Mouse (Mus musculus): ENCODE measurements around the gene Olfr524.

Gene Olfr524

DNA sequence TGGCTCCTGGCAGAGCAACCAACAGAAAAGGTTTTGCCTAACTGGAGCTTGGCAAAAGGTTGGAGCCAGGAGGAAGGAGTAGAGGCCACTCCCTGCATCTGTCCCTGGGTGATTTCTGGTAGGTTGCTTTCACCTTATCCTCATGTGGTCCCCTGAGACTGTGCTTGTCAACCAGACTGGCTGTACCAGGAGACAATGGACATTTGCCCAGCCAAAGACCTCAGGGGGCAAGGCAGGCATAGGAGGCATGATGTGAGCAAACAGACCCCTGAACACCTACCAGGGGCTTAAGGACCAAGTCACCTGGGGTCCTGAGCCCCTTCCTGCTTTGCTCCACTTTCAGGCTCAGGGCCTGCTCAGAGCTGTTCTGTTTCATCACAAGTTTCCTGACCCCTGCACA lies at the start of gene Olfr524:
Gene Olfr524 (minus strand): TSS at position 101 of the 400 bp plus-strand sequence.
- no peak for DNase-seq (ENCODE audit: low spot score in 2 of 2)

DNA sequence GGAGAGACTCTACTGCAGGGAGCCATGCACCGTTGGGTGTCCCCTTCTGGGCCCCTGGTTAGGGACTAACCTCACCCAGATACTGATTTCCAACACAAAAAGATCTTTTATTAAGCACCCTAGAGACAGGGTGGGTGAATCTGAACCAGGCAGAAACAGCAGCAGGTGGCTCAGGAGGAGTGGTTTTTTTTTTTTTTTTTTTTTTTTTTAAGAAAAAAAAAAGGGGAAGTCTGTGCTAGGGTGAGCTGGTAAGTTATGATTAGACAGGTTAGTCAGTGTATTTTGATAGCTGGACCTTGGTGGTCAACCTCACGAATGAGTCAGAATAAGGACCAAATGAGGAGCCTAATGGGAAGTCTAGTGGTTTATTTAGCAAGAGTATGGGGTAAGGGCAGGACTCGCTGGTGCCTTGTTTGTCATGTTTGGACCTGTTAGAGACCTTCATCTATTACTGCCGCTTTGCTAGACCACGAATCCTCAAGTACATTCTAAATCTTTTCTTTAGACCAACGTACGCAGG lies 48.1 kb upstream of the Olfr524 start:
- no peak for DNase-seq (ENCODE audit: low spot score in 2 of 2)

DNA sequence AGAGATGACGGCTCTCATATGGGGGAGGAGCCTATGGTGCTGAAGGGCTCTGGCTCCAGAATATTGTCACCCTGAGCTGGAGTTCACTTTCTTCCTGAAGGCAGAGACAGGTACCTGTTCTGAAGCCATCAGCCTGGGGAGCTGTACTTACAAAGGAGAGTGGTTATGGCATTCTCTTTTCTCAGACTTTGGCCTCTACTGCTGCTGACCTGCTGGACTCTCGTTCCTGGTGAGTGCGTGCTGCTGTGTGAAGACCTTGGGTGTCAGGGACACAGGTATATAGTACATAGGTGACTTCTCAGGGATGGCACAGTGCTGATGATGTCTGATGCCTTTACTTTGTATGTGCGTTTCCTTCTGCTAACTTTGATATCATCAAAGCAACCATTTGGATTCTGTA lies 41.5 kb upstream of the Olfr524 start, which contains the start of gene 5830411N06Rik:
Gene 5830411N06Rik (plus strand): TSS at position 69 of the 400 bp plus-strand sequence.
- DNase-seq (ENCODE audit: low spot score in 2 of 2) = no peak

DNA sequence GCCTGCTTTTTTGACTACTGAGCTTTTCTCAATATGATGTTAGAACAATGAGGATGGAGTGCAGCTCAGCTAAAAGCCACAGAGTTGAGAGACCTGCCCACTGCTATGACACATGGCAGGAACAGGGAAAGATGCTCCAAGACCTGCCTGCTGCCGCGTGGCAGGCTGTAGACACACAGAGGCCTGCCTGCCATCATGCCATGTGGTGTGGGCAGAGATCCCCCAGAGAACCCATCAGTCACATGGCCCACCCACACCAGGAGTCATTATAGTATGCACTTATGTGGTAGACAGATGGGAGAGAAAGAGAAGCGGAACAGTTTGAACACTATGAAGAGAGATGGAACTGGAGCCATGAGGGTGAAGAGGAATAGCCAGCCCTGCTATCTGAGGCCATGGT lies 27.9 kb upstream of the Olfr524 start:
- DNase-seq (ENCODE audit: low spot score in 2 of 2) = no peak

DNA sequence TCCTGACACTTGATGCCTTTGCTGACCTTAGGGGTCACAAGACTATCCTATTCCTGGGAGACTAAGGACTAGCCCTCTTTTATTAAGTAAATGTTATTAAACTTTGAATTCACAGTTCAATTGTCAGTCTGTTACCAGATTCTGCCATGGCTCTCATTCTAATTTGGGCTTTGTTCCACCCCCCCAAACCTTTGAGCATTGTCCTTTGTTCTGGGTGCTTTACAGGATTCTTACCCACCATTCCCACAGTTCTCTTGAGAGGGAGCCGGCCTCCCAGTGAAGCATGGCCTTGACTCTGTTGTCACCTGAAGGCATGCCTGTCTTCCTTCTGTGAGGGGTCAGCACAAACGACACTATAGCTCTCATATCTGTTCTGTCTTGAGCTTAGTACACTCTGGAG lies 25.3 kb upstream of the Olfr524 start:
- DNase-seq (ENCODE audit: low spot score in 2 of 2) = no peak

DNA sequence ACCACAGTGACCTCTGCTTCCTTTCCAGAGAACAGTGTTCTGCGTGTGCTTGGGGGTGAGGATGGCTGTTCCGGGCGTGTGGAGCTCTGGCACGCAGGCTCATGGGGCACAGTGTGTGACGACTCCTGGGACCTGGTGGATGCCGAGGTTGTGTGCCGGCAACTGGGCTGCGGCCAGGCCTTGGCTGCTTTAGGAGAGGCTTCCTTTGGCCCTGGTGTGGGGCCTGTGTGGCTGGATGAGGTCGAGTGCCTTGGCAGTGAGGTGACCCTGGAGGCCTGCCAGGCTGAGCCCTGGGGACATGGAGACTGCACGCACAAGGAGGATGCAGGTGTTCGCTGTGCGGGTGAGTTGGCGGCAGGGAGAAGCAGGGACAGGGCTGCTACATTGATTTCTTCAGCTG lies 22.7 kb upstream of the Olfr524 start:
- DNase-seq (ENCODE audit: low spot score in 2 of 2) = no peak

DNA sequence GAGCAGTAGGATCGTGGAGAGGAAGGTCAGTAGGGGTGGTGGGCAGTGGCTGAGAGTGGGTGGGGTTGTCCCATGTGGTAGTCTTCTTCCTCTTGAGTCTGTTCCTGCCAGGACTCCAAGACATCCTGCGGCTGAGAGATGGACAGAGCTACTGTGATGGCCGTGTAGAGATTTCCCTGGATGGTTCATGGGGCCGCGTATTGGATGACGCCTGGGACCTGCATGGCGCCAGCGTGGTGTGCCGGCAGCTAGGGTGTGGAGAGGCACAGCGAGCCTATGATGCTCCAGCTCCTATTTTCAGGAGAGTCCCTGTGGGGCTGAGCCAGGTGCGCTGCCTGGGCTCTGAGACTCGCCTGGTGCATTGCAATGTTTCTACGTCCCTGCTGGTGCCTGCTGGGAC lies 18.4 kb upstream of the Olfr524 start:
- DNase-seq (ENCODE audit: low spot score in 2 of 2) = no peak

DNA sequence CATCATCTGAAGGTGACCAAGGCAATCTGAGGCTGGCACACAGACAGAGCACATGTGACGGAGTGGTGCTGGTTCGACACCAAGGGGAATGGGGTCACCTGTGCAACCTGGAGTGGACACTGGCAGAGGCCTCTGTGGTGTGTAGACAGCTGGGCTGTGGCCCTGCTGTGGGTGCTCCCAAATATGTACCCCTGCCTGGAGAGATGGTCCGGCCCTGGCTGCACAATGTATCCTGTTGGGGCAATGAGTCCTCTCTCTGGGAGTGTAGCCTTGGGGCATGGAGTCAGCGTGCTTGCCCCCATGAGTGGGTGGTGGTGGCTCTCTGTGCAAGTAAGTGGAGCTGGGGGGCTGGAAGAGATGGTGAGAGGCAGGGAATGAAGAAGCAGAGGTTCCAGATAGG lies 14.6 kb upstream of the Olfr524 start:
- no peak for DNase-seq (ENCODE audit: low spot score in 2 of 2)

DNA sequence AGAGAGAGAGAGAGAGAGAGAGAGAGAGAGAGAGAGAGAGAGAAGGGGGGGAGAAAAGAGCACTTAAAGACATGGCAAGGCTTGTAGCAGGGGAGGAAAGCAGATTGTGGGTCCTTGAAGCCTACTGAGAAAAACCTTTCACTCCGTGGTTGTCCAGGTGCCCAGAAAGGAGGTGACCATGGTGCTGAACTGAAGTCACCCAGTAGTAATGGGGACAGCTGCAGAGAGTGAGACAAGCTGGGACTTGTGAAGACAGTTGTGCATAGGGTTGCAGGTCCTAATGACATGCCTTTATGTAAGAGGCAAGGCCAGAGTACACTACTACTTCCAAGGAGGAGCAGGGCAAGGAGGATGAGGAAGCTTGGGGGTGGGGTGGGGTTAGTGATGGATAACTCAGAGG lies 13.5 kb upstream of the Olfr524 start:
- DNase-seq (ENCODE audit: low spot score in 2 of 2) = no peak

DNA sequence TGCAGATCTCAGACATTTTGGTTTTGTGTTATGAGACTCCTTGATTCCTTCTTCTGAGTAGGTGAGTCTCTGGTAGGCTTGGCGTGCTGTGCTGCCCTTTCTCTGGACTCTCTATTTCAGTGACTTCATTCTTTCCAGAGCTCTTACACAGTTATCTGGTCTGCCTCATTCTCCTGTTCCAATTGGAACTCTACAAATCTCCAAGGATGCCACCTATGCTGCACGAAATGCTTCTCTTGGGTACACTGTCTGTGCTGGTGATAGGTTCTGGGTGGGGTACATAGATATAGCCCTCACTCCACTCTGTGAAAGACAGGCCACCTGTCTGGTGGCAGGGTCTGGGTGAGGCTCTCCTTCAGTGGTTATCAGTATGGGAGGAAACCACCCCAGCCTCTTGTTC lies 12.2 kb upstream of the Olfr524 start, which contains the start of gene Cd163l1:
Gene Cd163l1 (plus strand): TSS at position 301 of the 400 bp plus-strand sequence.
- DNase-seq (ENCODE audit: low spot score in 2 of 2) = no peak

DNA sequence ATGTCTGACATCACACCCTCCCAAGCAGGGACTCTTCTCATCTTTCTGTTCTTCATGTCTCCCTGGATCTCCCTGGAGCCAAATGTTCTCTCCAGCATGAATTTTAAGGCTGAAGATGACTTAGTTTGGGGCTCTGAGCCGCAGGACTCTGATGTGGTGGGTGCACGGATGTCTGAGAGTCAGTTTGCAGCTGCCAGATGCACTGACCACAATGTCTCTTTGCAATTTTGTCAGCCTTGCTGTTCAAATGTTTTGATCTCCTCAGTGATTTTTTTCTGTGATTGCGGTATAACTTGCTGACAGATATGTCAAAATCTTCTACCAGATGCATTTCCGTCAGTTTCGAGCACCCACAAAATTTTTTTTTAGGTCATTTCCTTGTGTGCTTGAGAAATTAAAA lies 8.1 kb upstream of the Olfr524 start:
- DNase-seq (ENCODE audit: low spot score in 2 of 2) = no peak

DNA sequence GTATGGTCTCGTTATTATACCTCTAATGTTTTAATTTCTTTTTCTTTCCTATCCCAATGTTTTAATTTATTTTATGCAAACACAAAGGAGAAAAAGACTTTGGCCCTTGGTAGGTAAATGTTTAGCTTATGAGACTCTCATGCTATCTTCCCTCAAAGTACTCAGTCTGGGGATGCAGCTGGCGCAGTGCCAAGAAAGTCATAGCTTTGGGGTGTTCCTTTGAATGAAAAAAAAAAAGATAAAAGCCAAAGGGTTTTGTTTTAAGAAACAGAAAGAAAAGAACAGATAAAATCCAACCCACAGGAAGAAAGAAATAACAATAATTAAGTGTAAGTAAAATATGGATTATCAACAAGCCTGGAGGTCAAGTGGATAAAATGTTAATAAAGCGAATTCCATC lies 2.9 kb upstream of the Olfr524 start:
- DNase-seq (ENCODE audit: low spot score in 2 of 2) = no peak

DNA sequence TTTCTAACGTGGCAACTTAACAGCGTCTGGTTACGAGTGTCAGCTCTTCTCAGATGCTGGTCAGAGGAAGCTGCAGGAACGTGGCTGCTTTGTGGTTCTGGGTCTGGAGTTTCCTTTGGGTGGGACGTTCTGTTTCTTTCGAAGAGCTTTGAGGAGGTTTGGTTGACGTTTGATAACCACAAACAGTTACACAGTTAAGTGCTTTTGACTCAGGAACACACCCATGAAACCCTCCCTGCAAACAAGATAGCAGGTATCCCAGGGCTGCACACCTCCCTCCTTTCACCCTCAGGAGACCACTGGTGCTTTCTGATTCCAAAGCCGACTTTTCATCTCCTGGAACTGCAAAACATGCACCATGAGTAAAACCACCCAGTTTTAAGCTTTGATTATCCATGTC lies 2.4 kb upstream of the Olfr524 start:
- DNase-seq (ENCODE audit: low spot score in 2 of 2) = no peak

DNA sequence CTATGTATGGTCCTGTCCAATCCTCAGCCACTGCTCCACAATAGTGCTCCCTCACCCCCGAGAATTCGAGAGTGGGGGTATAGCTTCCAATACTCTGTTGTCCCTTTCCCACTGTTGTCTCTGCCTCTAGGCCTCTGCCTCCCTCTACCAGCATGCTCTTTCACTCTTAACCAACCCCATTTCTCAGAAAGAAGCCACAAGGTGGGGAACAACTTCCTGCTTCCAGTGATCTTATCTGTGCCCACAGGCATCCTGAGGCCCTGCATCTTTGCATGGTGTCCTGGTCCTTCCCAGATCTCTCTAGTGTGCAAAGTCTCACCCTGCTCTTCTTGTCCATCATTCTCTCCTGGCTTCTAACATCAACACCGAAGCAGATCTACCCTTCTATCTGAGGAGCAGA lies 1.1 kb upstream of the Olfr524 start:
- DNase-seq (ENCODE audit: low spot score in 2 of 2) = no peak

DNA sequence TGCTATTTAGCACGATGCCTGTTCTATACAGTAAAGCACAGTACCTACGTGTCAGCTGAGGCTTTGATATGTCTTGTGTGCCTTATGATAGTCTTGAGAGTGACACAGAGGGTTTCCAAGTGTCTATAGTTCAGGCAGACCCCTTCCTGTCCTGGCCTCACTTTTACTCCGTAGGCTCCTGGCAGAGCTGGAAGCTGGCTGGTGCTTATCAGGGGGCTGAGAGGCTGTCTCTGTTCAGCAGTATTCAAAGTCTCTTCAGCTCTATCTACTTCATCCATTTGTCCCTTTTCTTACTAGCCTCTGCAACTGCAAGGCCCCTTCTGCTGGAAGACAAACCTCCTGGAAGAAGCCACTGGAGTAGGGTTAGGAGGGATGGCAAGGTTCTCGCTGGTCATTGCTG lies 4.7 kb downstream of the Olfr524 start:
- no peak for DNase-seq (ENCODE audit: low spot score in 2 of 2)

DNA sequence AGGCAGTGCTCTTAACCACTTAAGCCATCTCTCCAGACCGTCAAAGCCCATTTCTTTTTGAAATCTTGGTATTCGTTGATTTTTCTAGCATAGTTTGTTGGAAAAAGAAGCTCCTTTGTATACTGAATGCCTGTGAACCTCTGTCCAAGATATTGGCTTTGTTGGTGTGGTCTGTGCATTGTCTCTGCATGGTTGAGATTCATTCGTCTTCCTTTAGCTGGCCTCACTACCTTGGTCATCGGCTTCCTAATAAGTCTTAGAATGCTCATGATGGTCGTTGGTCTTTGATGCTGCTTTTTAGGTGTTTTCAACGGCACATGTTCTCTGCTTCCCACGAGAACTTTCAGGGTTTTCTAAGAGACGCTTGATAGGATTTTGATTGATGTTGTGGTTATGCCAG lies 9.8 kb downstream of the Olfr524 start:
- no peak for DNase-seq (ENCODE audit: low spot score in 2 of 2)

DNA sequence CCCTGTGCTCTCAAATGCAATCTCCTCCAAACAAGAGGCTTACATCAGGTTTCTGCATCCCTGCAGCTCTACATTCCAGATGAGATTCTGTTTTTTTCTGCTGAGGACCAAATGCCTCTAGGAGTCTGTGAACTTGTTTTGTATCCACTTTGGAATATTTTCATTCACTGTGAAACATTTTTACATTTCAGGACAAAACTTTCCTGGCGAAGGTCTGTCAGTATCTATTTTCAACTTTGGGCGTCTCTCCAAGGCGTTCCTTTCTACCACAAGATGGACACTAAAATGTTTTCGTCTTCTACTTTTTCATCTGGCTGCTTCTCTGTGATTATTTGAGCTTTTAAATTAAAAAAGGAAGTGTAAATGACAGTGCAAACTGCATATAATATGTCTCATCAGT lies 11.7 kb downstream of the Olfr524 start:
- peak in 1 of 2 experiments; percentile 31 for DNase-seq (ENCODE audit: low spot score in 2 of 2)

DNA sequence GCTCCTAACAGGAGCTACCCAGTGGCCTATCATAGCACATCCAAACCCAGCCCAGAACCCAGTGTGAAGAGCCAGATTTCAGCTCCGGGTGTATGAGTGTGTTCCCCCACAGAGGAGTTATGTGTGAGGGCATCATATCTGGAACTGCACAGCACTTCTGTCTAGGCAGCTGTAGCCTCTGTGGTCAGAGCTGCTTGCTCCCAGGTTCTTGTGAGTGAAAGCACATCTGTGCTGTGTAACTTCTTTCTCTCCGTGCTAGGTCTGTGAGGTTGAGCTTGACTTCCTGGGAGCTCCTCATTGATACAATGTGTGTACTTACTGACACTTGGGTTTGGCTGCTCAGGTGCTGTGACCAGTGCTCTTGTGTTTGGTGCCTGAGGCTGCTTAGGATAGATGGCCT lies 12.9 kb downstream of the Olfr524 start:
- no peak for DNase-seq (ENCODE audit: low spot score in 2 of 2)

DNA sequence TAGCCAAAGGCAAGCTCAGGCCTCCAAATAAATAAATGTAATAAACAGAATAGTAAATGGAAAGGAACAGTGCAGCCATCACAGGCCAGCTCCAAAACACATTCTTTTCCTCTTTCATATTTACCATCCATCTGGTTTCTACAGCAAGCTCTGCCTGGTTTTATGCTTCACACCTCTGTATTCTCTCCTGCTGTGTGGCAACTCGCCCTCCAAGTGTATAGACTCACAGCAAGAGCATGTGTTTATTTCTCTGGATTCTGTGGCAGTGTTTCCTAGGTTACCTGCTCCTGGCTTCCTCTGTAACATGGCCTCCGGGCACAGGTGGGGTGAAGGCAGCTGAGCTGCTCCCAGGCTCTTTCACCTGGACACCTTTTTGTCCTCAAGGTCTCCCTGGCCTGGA lies 13.3 kb downstream of the Olfr524 start:
- no peak for DNase-seq (ENCODE audit: low spot score in 2 of 2)

DNA sequence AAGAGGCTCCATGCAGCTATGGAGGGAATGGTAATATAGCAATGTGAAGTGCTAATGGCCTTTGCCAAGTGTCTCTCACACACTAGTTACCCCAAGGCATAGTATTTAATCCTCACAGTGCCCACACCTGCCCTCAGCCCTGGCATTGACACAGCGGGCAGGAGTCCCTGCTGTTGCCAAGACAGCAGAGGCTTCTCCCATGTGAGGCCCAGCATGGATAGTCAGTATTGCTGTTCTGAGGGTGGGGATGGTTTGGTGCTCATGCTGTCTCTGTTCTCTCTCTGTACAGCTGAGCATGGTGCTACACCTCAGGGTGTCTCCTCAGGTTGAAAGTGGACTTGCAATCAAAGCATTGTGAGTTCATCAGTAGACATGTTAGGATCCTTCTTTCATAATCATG lies 15.3 kb downstream of the Olfr524 start:
- DNase-seq (ENCODE audit: low spot score in 2 of 2) = no peak

DNA sequence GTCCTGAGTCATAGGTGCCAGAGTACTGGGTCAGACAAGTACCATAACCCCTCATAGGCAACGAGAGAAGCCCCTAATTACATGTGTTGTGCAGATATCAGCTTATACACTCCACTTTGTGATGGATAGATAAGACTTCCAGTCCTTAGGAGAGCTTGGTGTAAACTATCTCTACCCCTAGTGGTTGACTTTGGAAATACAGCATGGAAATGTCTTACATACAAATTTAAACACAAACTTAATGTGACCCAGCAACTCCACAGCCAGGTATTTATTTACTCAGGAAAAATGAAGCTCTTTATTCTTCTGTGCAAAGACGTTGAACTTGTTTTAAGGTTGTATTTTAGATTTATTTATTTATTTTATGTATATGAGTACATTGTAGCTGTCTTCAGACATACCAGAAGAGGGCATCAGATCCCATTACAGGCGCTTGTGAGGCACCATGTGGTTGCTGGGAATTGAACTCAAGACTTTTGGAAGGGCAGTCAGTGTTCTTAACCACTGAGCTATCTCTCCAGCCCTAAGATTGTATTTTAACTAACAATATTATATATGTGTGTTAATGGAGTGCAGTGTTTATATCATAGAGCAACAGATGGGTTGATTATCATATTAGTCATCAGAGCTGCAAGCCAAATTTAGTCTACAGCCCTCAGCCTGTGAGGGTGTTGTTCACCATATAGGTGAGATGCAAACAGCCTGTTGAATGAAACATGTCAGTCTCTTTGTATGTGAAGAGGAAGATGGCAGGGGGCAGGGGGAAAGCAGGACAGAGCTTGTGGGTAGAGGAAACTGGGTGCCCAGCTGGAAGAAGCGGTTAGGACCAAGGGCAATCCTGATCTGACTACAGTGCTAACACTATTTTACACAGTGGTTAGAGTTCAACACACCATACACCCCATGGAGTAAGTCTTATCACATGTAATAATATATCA lies 17.1 kb downstream of the Olfr524 start:
- no peak for DNase-seq (ENCODE audit: low spot score in 2 of 2)

DNA sequence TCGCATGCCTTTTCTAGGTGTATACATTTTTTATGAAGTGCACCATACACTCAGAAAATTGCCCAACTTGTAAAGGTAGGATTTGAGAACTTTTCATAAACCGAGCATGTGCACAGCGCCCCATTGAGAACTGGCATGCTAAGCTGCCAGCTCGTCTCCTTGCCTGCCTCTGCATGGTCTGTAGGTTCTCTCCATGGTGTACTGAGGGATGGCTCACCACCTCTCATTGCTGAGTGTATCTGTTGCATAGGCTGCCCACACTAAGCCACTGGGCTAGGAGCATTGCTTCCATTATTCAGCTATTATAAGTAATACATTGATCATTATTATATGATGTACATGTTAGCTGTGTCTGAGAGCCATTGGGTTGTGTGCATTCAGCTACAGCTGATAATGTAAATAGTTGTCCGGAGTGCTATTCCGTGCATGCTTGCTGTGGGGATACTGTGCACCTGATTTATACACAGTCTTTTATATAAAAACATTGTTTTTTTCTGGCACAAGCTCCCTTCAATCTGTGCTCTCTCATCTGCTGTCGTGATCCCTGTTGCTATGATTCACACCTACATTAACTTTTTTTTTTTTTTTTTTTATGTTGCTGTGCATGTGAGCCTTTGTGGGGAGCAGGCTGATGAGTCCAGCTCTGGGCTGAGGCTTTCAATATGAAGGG lies 17.9 kb downstream of the Olfr524 start:
- DNase-seq (ENCODE audit: low spot score in 2 of 2) = no peak
